Mouse (Mus musculus) ES-Bruce4 (cell line): ENCODE data around the gene Tmem268.

Experiments used
- CTCF ChIP-seq: IDR thresholded peaks from one replicate; pipeline ENCODE4 v1.8.1; 2011; ENCODE audit warnings: low read depth, low read length
- POLR2A ChIP-seq: IDR thresholded peaks from one replicate; pipeline ENCODE4 v1.8.1; 2011; ENCODE audit warnings: low read length; ENCODE audit not compliant: insufficient read depth

- TF ChIP-seq CTCF (no peak), POLR2A (no peak)
Measured at GRCm38 (mm10) chr4:63589987-63590386, 31.4 kb downstream of the Tmem268 start.
